Mouse (Mus musculus) urinary bladder, adult 2 months (tissue): ENCODE results near the gene Olfr1411. TPM values are rescaled to one million over a fixed set of nuclear protein-coding genes. Genes with fewer than 3 reads are reported as not detected.

Experiments used
- DNase-seq: peaks from one replicate; pipeline ENCODE4 v3.0.0; 2022; ENCODE audit warnings: low spot score
- polyA plus RNA-seq: library from polyadenylated mRNA; depleted of rRNA; stranded (reverse); fragments of >200 nt; gene quantifications from 2 replicates; pipeline ENCODE4 v1.2.3, GENCODE M21; 2012; rRNA removed

The Olfr1411 gene
- not detected in 2 replicates for polyA plus RNA-seq

DNA sequence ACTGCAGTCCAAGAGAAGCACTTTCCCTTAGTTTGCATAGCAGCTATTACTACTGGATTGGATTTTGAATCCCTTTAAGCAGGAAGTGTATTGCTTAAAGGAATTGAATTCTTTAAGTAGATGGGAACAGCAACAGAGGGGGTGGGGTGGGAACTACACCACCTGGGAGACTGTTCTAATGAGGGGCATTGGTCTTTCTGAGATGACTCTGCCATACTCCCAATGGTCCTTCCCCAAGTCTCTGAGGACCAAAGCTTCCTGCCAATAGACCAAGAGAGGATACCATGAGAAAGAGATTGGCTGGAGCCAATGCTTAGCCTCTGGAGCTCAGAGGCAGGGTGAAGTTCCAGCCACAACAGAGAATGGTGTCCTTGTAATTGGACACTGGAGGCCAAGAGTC lies at the start of gene Olfr1411:
Gene Olfr1411, plus strand, starts transcription at position 301 of the 400 bp plus-strand sequence.
- no peak for DNase-seq

DNA sequence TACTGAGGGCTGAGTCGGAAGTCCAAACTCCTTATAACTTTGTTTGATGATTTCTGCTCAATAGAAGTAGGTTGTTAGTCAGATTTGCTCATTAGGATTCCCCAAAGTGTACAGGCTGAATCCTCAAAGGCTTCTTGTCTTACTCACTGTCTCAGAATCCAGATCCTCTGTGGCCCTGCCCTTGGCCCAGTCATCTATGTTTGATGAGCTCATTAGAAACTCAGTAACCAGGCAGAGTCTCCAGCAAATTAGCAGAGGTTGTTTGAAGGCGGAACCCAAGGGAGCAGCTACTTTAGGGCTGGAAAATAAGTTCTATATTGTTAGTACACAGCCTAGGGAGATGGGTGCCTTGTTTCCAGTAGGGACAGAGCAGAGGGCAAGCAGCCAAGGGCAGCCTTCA lies 48.3 kb upstream of the Olfr1411 start:
- DNase-seq: no peak

DNA sequence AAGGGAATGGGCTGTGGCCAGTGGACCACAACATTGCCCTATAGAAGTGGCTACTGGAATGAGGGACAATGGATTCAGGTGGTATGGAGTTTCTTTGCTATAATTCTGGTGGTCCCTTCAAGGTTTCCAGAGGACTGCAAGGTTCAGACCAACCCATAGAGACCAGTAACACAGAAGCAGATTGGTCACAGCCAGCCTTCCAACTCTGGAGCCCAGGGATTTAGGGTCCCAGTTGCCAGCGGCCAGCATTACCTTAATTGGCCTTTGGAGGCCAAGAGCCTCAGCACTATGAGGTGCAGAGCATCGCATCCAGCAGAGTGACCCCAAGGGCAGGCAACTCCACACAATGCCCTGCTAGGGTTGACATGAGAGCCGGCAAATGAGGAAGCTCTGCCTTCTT lies 23.2 kb upstream of the Olfr1411 start, which contains the start of gene Olfr1413:
Gene Olfr1413, plus strand, starts transcription at position 301 of the 400 bp plus-strand sequence.
- no peak for DNase-seq

DNA sequence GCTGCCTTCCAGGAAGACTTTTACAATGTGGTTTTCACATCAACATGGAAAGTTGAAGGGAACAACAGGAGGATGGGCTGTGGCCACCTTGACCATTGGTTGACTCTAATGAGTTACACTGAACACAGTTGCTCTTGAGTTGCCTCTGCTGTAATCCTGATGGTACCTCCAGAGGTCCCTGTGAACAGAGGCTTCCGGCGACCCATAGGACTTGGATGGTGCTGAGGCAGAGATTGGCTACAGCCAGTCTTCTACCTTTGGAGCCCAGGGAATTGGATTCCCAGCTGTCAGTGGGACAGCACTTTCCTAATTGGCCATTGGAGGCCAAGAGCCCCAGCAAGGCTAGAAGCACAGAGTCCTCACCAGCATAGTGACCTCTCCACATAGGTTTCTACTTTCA lies 8.7 kb upstream of the Olfr1411 start, which contains the start of gene Olfr1412:
Gene Olfr1412, plus strand, starts transcription at position 301 of the 400 bp plus-strand sequence.
- DNase-seq: no peak

DNA sequence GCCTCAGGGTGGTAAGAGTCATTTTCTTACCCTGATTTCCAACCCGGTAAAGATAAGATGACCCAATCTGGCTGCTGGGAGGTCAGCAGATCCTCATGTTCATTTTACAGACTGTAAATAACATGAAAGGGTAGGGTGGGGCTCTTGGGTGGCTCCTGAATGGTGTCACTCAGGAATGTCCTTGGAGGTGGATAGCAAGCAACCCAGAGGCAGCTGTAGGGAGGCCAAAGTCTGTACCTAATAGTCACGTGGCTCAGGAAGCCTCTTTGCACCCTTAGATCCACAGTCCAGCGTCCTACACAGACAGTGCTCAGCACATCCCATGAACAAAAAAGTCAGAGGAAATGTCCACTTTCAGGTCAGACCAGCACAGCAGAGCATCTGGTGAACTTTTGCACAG lies 1.8 kb downstream of the Olfr1411 start:
- no peak for DNase-seq

DNA sequence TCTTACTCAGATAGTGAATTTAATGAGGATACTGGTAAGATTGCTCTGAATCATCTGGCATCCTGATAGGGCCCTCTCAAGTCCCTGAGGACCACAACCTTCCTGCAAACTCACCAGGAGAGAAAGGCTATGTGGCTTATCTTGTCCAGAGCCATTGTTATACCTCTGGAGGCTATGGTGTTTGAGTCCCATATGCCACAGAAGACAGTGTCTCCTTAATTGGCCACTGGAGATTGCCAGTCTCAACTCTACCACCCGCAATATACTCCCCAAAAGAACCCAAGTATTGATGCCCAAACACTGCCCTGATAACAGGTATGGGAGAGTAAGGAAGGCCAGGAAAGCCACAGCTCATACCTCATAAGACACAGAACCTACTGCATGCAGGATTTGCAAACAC lies 11.3 kb downstream of the Olfr1411 start, which contains the start of gene Olfr1410:
Gene Olfr1410, plus strand, starts transcription at position 301 of the 400 bp plus-strand sequence.
- no peak for DNase-seq

DNA sequence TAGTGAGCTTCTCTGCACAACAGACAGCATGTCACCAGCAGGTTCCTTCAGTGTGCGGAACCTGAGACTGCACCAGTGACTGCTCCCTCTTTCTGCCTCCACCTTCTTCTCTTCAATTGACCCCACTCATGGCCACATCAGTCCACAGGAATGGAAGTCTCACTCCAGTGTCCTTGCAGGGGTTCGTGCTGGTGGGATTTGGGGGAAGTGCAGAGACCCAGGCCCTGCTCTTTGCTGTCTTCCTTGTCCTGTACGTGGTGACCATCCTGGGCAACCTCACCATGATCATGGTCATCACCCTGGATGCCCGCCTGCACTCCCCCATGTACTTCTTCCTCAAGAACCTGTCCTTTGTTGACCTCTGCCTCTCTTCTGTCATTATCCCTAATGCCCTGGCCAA lies 13.5 kb downstream of the Olfr1411 start:
- no peak for DNase-seq

DNA sequence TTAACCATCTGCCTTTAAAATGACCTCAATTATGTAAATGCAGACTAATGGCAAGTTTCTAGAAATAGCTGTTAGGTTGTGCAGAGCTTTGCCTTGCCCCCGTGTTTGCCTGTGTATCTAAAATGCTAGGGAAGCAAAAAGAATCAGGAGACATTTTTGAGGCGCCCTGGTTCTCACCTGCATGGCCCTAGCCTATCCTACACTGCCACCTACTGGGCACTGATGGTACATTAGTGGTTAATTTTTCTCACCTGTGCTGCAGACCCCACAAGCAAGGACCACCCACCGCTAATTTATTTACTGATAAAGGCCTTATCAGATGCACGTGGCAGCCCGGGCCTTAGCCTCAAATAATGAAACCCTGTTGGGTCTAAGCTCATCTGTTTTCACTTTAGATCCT lies 16.8 kb downstream of the Olfr1411 start:
- DNase-seq: no peak

DNA sequence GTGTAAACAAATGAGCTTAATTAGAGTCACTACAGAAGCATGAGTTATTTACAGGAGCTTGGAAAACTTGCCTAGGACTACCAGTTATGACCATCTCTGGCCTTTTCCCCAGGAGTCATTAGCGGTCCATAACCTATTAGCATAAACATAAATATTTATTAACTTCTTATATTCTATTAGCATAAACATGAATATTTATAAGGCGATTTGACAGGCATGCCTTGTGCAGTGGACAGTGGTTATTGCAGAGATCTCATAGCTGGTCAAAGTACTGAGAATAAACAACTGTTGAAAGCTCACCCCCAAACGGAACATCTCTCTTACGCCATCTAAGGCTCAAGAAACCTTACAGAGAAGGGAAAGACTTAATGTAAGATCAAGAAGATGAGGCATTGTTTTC lies 19.0 kb downstream of the Olfr1411 start:
- no peak for DNase-seq

DNA sequence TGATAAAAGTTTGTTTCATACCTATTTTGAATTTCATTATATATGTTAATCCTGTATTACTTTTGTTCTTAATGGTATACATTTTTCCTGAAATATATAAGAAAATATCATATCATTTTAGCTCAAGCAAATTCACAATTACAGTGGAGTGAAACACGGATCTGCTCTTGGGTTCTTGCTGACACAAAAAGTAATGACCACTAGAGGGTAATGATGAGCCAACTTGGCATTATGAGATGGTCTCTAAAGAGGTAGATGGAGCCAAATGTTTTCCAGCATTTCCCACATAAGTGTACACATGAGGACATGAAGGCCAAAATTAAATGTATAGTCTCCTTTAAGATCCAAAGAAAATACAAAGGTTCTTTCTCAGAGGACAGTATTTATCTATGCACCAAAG lies 20.3 kb downstream of the Olfr1411 start:
- DNase-seq: no peak

DNA sequence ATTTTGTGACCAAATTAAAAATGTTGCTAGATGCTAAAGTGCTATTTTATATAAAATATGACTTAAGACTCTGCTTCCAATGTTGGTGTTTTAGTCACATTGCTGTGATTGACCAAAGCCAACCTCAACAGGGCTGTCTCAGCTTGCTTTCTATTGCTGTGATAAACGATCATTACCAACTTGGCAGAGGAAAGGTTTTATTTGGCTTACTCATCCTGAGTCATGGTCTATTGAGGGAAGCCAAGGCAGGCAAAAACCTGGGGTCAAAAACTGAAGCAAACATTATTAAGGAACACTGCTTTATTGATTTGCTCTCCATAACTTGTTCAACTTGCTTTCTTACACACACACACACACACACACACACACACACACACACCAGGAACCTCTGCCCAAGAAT lies 21.8 kb downstream of the Olfr1411 start:
- DNase-seq: no peak

DNA sequence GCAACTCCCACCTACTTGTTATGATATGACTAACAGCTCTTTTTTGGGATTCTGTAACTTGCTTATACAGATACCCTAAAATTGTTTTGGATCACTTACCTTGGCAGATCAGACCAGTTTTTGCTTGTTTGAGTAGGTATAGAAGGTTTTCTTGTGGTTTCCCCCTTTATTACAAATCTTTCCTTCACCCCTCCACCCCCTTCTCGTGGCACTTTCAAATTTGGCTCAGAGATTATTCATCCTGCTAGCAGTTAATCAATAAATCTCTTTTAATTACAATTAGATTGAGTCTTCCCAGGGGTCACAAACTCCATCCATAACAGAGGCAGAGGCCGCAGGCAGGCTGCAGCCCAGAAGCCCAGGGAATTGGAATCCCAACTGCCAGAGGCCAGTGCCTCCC lies 23.3 kb downstream of the Olfr1411 start, which contains the start of gene Olfr12:
Gene Olfr12, plus strand, starts transcription at position 301 of the 400 bp plus-strand sequence.
- no peak for DNase-seq

DNA sequence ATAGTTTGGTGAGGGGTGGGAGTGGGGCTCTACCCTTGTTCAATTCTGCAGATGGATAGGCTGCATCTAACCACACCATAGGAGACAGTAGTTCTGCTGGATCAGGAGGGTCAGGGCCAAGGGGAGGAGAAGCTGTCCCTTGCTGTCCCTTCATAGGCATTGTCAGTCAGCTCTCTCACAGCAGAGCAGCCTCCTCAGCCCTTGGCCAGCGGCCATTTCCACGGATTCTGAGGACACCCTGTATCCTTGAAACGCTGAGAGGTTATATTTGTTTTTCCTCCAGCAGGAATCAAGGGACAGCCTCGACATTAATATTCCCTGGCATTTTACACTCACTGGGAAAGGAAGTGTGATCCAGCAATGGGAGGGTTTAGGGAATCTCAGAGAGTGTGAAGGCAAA lies 24.1 kb downstream of the Olfr1411 start:
- DNase-seq: no peak

DNA sequence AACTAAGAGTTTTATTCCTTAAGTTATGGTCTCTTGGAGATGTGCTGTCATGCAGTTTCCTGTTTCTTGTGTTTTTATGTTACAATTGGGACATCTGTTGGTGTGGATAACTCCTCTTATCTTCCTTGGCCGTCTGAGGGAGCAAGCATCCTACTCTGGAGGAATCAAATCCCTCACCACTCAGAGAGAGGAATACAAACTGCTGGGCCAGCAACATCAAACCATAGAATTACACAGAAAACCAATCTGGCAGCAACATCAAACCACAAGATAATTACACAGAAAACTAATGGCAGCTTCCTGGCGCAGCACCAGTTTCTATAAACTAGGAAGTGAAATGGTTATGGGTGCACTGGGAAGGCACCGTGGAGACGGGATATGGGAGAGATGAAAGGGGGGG lies 34.0 kb downstream of the Olfr1411 start:
- DNase-seq: no peak

DNA sequence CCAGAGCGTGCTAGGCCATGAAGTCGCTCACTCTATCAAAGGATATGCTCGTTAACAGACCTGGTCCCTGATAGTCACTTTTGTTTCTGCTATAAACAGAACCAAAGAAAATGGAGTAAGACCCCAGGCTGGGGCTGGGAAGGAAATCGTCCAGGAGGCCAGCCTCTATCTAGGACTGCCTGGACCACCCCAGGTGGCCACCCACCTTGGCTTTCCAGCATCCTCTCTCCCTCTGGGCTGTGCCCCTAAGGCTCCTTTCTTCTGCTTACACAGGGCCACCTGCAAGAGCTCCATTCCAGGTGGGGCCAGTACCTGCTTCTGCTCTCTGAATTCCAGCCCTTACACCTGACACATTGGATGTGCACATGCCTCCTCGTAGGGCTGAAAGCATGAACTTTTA lies 38.0 kb downstream of the Olfr1411 start:
- DNase-seq: no peak

DNA sequence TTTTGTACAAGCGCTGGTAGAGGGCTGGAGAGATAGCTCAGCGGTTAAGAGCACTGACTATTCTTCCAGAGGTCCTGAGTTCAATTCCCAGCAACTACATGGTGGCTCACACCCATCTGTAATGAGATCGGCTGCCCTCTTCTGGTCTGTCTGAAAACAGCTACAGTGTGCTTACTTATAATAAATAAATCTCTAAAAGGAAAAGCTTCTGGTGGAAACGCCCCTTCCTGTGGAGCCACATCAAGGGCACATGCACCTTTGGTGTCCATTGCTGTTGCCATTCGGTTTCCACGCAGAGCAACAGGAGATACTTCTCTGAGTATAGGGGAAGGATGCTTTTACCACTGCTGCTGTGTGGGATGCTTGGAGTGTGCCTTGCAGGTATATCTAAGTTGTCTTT lies 38.7 kb downstream of the Olfr1411 start:
- no peak for DNase-seq

DNA sequence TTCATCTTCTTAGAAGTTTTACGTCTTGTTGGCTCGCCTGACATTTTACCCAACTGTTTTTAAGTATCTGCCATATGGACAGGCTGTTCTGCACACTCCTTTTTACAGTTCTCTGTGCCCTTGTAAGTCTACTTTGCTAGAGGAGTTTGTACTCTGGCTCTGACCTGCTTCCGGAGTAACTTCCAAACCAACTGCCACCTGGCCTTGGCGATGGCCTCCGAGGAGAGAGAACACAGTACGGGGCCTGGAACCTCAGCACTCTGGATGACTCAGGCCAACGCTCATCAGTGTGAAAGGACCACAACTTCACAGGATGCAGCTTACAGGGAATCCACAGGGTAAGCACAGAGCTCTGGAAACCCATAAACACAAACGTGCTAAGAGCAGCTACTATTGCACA lies 39.5 kb downstream of the Olfr1411 start:
- no peak for DNase-seq

DNA sequence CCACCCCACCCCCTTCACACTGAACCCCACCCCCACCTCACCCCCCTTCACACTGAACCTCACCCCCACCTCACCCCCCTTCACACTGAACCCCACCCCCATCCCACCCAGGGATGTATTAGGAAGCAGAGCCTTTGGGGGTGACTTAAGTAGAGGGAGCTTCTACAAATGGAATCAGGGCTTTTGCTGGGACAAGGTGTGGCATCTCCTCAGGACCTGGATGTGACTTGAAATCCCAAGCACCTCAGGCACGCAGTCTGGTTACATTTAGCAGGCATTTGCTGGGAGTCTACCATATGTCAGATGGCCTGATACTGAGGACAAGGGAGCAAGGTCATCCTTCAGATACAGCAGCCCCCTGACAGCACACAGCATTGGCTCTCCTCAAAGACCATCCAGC lies 40.4 kb downstream of the Olfr1411 start:
- DNase-seq: no peak

DNA sequence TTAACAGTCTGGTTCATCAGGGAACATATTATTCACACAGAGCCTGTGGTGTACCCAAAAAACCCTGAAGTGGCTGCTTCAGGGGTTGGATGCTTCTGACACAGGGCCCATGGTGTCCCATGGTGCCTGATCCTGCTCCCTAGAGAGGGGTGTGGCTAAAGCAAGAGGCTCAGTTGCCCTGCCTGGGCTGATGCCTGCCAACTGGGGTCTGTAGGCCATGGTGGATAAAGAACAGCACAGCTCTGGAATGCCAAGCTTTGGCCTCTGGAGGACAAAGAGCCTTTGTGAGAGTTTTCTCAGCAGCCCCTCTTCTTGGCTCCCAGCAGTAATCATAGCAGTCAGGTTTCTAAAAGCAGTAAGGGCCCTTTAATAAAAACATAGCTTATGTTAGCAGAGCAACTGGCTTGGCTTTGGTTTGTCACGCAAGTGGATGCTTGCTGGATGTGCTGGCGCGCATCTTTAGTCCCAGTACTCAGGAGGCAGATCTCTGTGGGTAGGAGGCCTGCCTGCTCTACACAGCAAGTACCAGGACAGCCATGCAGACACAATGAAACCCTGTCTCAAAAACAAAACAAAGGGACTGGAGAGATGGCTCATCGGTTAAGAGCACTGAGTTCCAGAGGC lies 40.9 kb downstream of the Olfr1411 start:
- DNase-seq: no peak

DNA sequence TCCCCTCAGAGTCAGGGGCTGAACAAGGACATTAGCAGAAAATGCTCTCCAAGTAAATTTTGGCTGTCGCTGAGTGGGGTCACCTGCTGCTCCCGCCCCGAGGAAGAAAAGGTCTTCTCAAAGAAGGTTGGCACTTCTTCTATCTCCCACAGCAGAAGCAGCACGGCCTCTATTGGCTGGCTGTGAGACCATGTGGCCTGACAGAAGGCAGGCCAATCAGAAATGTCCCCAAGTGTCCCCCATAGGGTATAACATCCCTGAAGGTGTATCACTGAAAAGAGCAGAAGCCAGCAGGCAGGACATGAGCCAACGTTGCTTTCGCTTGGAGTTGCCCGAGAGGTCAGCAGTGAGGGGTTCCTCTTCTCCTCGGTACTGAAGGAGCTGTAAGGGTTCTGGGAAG lies 41.8 kb downstream of the Olfr1411 start:
- no peak for DNase-seq

DNA sequence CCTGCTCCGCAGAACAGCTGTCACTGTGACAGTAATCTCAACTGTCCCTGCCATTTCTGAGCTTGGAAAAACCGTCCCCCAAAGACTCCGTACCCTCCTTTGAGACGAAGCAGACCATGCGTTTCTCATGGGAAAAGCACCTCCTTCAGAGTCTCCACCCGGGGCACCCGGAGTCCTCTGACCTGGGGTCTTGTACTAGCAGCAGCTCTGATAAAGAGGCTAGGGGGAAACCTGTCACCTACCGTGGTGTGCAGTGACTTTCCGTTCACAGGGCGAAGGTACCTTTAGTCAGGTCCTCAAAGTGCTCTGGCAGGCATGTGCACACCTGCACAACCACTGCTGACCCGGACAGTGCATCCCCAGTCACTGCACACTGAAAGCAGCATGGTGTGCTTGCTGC lies 42.5 kb downstream of the Olfr1411 start:
- no peak for DNase-seq

DNA sequence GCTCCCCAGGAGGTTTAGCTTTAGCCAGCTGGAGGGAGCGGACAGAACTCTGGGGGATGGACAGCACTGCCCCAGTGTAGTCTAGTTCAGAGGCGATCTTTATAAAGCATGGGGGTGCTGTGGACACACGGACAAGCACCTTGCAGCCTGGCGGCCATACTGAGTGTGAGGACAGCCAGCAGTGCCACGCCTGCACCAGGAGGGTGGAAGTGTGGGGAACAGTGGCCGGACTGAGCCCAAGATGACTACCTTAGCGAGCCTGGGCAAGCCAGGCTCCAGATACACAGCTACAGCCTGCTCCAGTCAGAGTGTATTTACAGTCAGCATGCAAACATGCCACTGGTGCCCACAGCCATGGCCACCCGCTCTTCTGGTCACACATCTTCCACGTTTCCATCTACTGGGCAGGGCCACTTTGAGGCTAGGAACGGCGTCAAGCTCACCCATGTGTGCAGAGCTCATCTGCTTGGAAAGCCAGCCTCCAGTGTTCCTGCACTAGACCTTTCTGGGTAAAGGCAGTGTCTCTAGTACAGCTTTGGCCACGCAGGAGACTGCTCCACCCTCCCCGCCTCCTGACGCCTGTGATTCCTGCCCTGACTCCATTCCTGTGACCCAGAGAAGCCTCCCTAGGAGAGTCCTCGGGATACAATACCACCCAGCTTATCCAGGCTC lies 43.4 kb downstream of the Olfr1411 start:
- no peak for DNase-seq

DNA sequence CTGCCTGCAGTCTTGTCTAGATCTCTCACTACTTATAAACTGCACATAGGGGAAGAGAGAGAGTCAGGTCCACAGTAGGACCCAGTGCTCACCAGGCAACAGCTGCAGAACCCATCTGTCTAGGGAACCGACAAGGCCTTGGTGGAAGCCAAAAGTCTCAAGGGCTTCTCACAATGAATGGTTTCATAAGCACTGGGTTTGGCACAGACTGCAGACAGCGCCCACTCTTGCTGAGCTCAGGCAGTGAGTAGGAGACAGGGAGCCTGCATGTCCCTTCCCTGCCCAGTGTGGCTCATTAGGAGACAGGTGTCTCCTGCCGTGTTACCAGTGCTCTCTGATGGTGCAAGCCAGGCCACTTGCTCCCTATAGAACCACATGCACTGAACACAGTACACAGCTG lies 44.0 kb downstream of the Olfr1411 start:
- DNase-seq: no peak
